Mouse (Mus musculus) ES-Bruce4 (cell line): ENCODE results near the gene Coq4.
A peak's percentile ranks its signal among the peaks of the same experiment; 100 is the strongest.

Source experiments
- CTCF ChIP-seq: IDR thresholded peaks from one replicate; pipeline ENCODE4 v1.8.1; 2011; ENCODE audit warnings: low read depth, low read length
- EP300 ChIP-seq: IDR thresholded peaks from 2 replicates; pipeline ENCODE4 v1.6.1; 2011; ENCODE audit warnings: low read depth, low read length; ENCODE audit not compliant: insufficient read depth
- POLR2A ChIP-seq: IDR thresholded peaks from one replicate; pipeline ENCODE4 v1.8.1; 2011; ENCODE audit warnings: low read length; ENCODE audit not compliant: insufficient read depth

GRCm38 (mm10) chr2:29752397-29752796 lies 34.9 kb upstream of the Coq4 start:
- TF ChIP-seq CTCF (peak; percentile 2), POLR2A (no peak), EP300 (no peak)
